Mouse (Mus musculus): ENCODE measurements around the gene Pth1r. TPM values are rescaled to one million over a fixed set of nuclear protein-coding genes. Genes with fewer than 3 reads are reported as not detected.
A peak's percentile ranks its signal among the peaks of the same experiment; 100 is the strongest.

The Pth1r gene
- total and polyA plus RNA-seq, 2 experiments: 7.4 to 28.1 TPM

GRCm38 (mm10) chr9:110702848-110703247, 44.1 kb downstream of the Pth1r start:
- Histone ChIP-seq H3K4me1 (ENCODE audit: control insufficient read depth, insufficient read depth, low read length) (peaks cover 19% of the 10 kb centered on the region), H3K79me2 (ENCODE audit: control insufficient read depth, insufficient read depth, low read length) (no peaks in the 10 kb centered on the region; the same call in 1 of the 2 replicates), H3K9ac (ENCODE audit: low read depth, low read length) (no peak overlapping the region), H3K36me3 (ENCODE audit: control insufficient read depth, insufficient read depth, low read length) (no peaks in the 10 kb centered on the region), H3K27ac (replicated peaks; ENCODE audit: insufficient read depth, low read depth, low read length) (peak overlapping the region; percentile 5; the same call in 1 of the 2 replicates), H3K27me3 (ENCODE audit: control insufficient read depth, insufficient read depth, low read length) (no peaks in the 10 kb centered on the region), H3K4me3 (ENCODE audit: insufficient read depth, low read depth, low read length) (no peak overlapping the region)
- DNase-seq (ENCODE audit: extremely low read depth, low read depth, low spot score): peak; percentile 94
- TF ChIP-seq POLR2A (IDR thresholded peaks at IDR 0.05; ENCODE audit: extremely low read depth, insufficient read depth, low read length) (no peak), CTCF (IDR thresholded peaks at IDR 0.05; ENCODE audit: low read depth, low read length) (no peak)
- WGBS: 7% methylated on average over 1 of the region's 1 CpGs

GRCm38 (mm10) chr9:110701114-110702032, 45.6 kb downstream of the Pth1r start:
- Histone ChIP-seq H3K79me2 (ENCODE audit: control insufficient read depth, insufficient read depth, low read length) (peaks cover 4% of the 10 kb centered on the region; the same call in 1 of the 2 replicates), H3K4me1 (ENCODE audit: control insufficient read depth, insufficient read depth, low read length) (peaks cover 19% of the 10 kb centered on the region), H3K9ac (ENCODE audit: low read depth, low read length) (no peak overlapping the region), H3K27ac (replicated peaks; ENCODE audit: insufficient read depth, low read depth, low read length) (no peak overlapping the region), H3K36me3 (ENCODE audit: control insufficient read depth, insufficient read depth, low read length) (no peaks in the 10 kb centered on the region), H3K4me3 (ENCODE audit: insufficient read depth, low read depth, low read length) (no peak overlapping the region), H3K27me3 (ENCODE audit: control insufficient read depth, insufficient read depth, low read length) (no peaks in the 10 kb centered on the region)
- DNase-seq (ENCODE audit: extremely low read depth, low read depth, low spot score): no peak
- TF ChIP-seq CTCF (IDR thresholded peaks at IDR 0.05; ENCODE audit: low read depth, low read length): no peak
- TF ChIP-seq POLR2A (IDR thresholded peaks at IDR 0.05; ENCODE audit: extremely low read depth, insufficient read depth, low read length): no peak
- 88% methylated on average over 11 of the region's 12 CpGs for WGBS

- H3K79me2 ChIP-seq (ENCODE audit: control insufficient read depth, insufficient read depth, low read length): peaks cover 5% of the 10 kb centered on the region; the same call in 1 of the 2 replicates
- DNase-seq (ENCODE audit: extremely low read depth, low read depth, low spot score): no peak
- TF ChIP-seq POLR2A (IDR thresholded peaks at IDR 0.05; ENCODE audit: extremely low read depth, insufficient read depth, low read length) (no peak), CTCF (IDR thresholded peaks at IDR 0.05; ENCODE audit: low read depth, low read length) (no peak)
- peaks cover 31% of the 10 kb centered on the region for H3K4me1 ChIP-seq (ENCODE audit: control insufficient read depth, insufficient read depth, low read length)
- H3K9ac ChIP-seq (ENCODE audit: low read depth, low read length): no peak overlapping the region
- no peaks in the 10 kb centered on the region for H3K36me3 ChIP-seq (ENCODE audit: control insufficient read depth, insufficient read depth, low read length)
- H3K27me3 ChIP-seq (ENCODE audit: control insufficient read depth, insufficient read depth, low read length): no peaks in the 10 kb centered on the region
- no peak overlapping the region for H3K4me3 ChIP-seq (ENCODE audit: insufficient read depth, low read depth, low read length)
- H3K27ac ChIP-seq (replicated peaks; ENCODE audit: insufficient read depth, low read depth, low read length): no peak overlapping the region
- 99% methylated on average over 3 of the region's 3 CpGs for WGBS
Observed at GRCm38 (mm10) chr9:110699574-110699973, 47.4 kb downstream of the Pth1r start.

- DNase-seq (ENCODE audit: extremely low read depth, low read depth, low spot score): no peak
- no peaks in the 10 kb centered on the region for H3K27me3 ChIP-seq (ENCODE audit: control insufficient read depth, insufficient read depth, low read length)
- no peaks in the 10 kb centered on the region for H3K36me3 ChIP-seq (ENCODE audit: control insufficient read depth, insufficient read depth, low read length)
- H3K27ac ChIP-seq (replicated peaks; ENCODE audit: insufficient read depth, low read depth, low read length): no peak overlapping the region
- WGBS: 92% methylated on average over 3 of the region's 3 CpGs
- no peak overlapping the region for H3K9ac ChIP-seq (ENCODE audit: low read depth, low read length)
- peaks cover 17% of the 10 kb centered on the region for H3K4me1 ChIP-seq (ENCODE audit: control insufficient read depth, insufficient read depth, low read length)
- H3K4me3 ChIP-seq (ENCODE audit: insufficient read depth, low read depth, low read length): no peak overlapping the region
- TF ChIP-seq POLR2A (IDR thresholded peaks at IDR 0.05; ENCODE audit: extremely low read depth, insufficient read depth, low read length) (no peak), CTCF (IDR thresholded peaks at IDR 0.05; ENCODE audit: low read depth, low read length) (no peak)
- peaks cover 5% of the 10 kb centered on the region; the same call in 1 of the 2 replicates for H3K79me2 ChIP-seq (ENCODE audit: control insufficient read depth, insufficient read depth, low read length)
Observed at GRCm38 (mm10) chr9:110697465-110697864, 49.5 kb downstream of the Pth1r start.

- peaks cover 14% of the 10 kb centered on the region for H3K4me1 ChIP-seq (ENCODE audit: control insufficient read depth, insufficient read depth, low read length)
- no peak overlapping the region for H3K27ac ChIP-seq (replicated peaks; ENCODE audit: insufficient read depth, low read depth, low read length)
- no peak overlapping the region for H3K9ac ChIP-seq (ENCODE audit: low read depth, low read length)
- H3K27me3 ChIP-seq (ENCODE audit: control insufficient read depth, insufficient read depth, low read length): no peaks in the 10 kb centered on the region
- TF ChIP-seq CTCF (IDR thresholded peaks at IDR 0.05; ENCODE audit: low read depth, low read length): no peak
- TF ChIP-seq POLR2A (IDR thresholded peaks at IDR 0.05; ENCODE audit: extremely low read depth, insufficient read depth, low read length): no peak
- no peaks in the 10 kb centered on the region for H3K36me3 ChIP-seq (ENCODE audit: control insufficient read depth, insufficient read depth, low read length)
- peaks cover 5% of the 10 kb centered on the region; the same call in 1 of the 2 replicates for H3K79me2 ChIP-seq (ENCODE audit: control insufficient read depth, insufficient read depth, low read length)
- no peak for DNase-seq (ENCODE audit: extremely low read depth, low read depth, low spot score)
- 97% methylated on average over 5 of the region's 5 CpGs for whole genome bisulfite sequencing
- H3K4me3 ChIP-seq (ENCODE audit: insufficient read depth, low read depth, low read length): no peak overlapping the region
Observed at GRCm38 (mm10) chr9:110696427-110696826, 50.5 kb downstream of the Pth1r start.
